Mouse (Mus musculus) kidney, postnatal 0 days (tissue): ENCODE results near the gene Dmrtc1c1. TPM values are rescaled to one million over a fixed set of nuclear protein-coding genes. Genes with fewer than 3 reads are reported as not detected.
"Not testable (repeated sequence)": the region's sequence is repeated elsewhere in the genome, so short reads cannot be mapped to it uniquely, and the experiment has no call there.

ENCODE experiments used
- ATAC-seq: fragments of 200-750 bp; cut with Nextera tagmentation; replicated peaks from 2 replicates; pipeline ENCODE4 v1.8.0; 2017; ENCODE audit warnings: low read depth, moderate number of reproducible peaks, moderate TSS enrichment, moderate library complexity; ENCODE audit not compliant: low FRiP score
- DNase-seq: peaks from one replicate; pipeline ENCODE4 v3.0.0-alpha.2; 2016; ENCODE audit warnings: low spot score
- H3K27ac ChIP-seq: fragments of 300-500 bp; sonication (generic); 2 replicates; pipeline ENCODE4 v1.5.1; 2014; ENCODE audit warnings: mild to moderate bottlenecking
- H3K27me3 ChIP-seq: fragments of 300-500 bp; sonication (generic); 2 replicates; pipeline ENCODE4 v1.6.1; 2014; ENCODE audit warnings: low read length, mixed read lengths; ENCODE audit not compliant: insufficient read depth
- H3K36me3 ChIP-seq: fragments of 300-500 bp; sonication (generic); 2 replicates; pipeline ENCODE4 v1.6.1; 2014; ENCODE audit warnings: low read length, mixed read lengths; ENCODE audit not compliant: insufficient read depth
- H3K4me1 ChIP-seq: fragments of 300-500 bp; sonication (generic); replicated peaks from 2 replicates; pipeline ENCODE4 v1.6.1; 2014; ENCODE audit warnings: antibody characterized with exemption, low read length, mixed read lengths; ENCODE audit not compliant: insufficient read depth
- H3K4me2 ChIP-seq: fragments of 300-500 bp; sonication (generic); 2 replicates; pipeline ENCODE4 v1.6.1; 2014; ENCODE audit warnings: mild to moderate bottlenecking, low read length, moderate library complexity, mixed read lengths
- H3K4me3 ChIP-seq: fragments of 300-500 bp; sonication (generic); replicated peaks from 2 replicates; pipeline ENCODE4 v1.5.1; 2014; ENCODE audit warnings: low read depth, low read length
- H3K9ac ChIP-seq: fragments of 300-500 bp; sonication (generic); 2 replicates; pipeline ENCODE4 v1.6.1; 2014; ENCODE audit warnings: low read depth, low read length
- H3K9me3 ChIP-seq: fragments of 300-500 bp; sonication (generic); replicated peaks from 2 replicates; pipeline ENCODE4 v1.6.1; 2016; ENCODE audit warnings: low read length, inconsistent platforms, mixed read lengths
- CTCF ChIP-seq: IDR thresholded peaks from 2 replicates; pipeline ENCODE4 v1.5.1; 2016; ENCODE audit warnings: antibody characterized with exemption, low read depth, mild to moderate bottlenecking, moderate library complexity
- WGBS: fragments of 180-500 bp; shearing (Covaris S2); extraction: QIAGEN DNeasy Blood & Tissue Kit; methylation state at CpG from one replicate; pipeline ENCODE4 v1.1.7; 2014; 5-methylcytosine and 5-hydroxymethylcytosine counted together
- polyA plus RNA-seq: library from polyadenylated mRNA; unstranded; fragments of >200 nt; fragmentation: Nextera tagmentation; extraction: Ambion mirVana; gene quantifications from 2 replicates; pipeline ENCODE4 v1.2.1, GENCODE M21; 2015

Gene Dmrtc1c1
- not detected in 2 replicates for polyA plus RNA-seq

GRCm38 (mm10) chrX:102802663-102803062 lies at the start of gene Dmrtc1c1:
Dmrtc1c1 (plus strand) TSS chrX:102802963.
- H3K9me3 ChIP-seq, H3K4me1 ChIP-seq, H3K9ac ChIP-seq, H3K27ac ChIP-seq, DNase-seq, ATAC-seq, H3K36me3 ChIP-seq, H3K27me3 ChIP-seq, H3K4me3 ChIP-seq, H3K4me2 ChIP-seq: not testable (repeated sequence)
- WGBS, result no CpG with 5 or more reads among the region's 14 CpGs

- no peak overlapping the region for H3K4me3 ChIP-seq
- no peaks in the 10 kb centered on the region for H3K4me1 ChIP-seq
- DNase-seq (no peak), ATAC-seq (no peak; the same call in 1 of the 2 replicates)
- H3K9ac ChIP-seq, result no peak overlapping the region
- H3K27me3 ChIP-seq, result no peaks in the 10 kb centered on the region
- no peak for TF ChIP-seq CTCF
- 36% methylated on average over 4 of the region's 4 CpGs for WGBS
- no peak overlapping the region for H3K27ac ChIP-seq
- H3K36me3 ChIP-seq, result no peaks in the 10 kb centered on the region
- no peak overlapping the region for H3K4me2 ChIP-seq
- H3K9me3 ChIP-seq, result no peaks in the 10 kb centered on the region
These were observed 36.9 kb upstream of the Dmrtc1c1 start for GRCm38 (mm10) chrX:102765878-102766277.

DNA sequence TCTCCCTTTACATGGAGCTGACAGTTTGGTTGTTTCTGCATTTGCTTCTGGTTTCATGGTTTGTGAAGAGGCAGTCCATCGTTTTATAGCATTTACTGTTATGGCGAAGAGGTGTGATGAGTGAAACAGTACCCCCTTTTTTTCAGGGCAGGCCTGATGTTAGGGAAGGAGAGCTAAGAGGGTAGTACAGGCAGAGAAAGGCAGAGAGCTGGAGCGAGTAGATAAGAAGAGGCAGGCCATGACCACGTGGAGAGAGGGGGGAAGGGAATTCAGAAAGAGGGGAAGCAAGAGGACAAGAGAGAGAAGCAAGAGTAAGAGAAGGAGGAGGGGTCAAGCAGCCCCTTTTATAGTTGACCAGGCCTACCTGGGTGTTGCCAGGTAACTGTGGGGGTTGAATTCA lies 9.5 kb downstream of the Dmrtc1c1 start:
- no peaks in the 10 kb centered on the region for H3K36me3 ChIP-seq
- no peaks in the 10 kb centered on the region for H3K4me1 ChIP-seq
- H3K9me3 ChIP-seq, result no peaks in the 10 kb centered on the region
- H3K4me2 ChIP-seq, result no peak overlapping the region
- no peaks in the 10 kb centered on the region for H3K27me3 ChIP-seq
- DNase-seq (no peak), ATAC-seq (no peak)
- no peak overlapping the region for H3K4me3 ChIP-seq
- H3K27ac ChIP-seq, result no peak overlapping the region
- no peak for TF ChIP-seq CTCF
- WGBS, result 69% methylated on average over 4 of the region's 4 CpGs
- no peak overlapping the region for H3K9ac ChIP-seq

DNA sequence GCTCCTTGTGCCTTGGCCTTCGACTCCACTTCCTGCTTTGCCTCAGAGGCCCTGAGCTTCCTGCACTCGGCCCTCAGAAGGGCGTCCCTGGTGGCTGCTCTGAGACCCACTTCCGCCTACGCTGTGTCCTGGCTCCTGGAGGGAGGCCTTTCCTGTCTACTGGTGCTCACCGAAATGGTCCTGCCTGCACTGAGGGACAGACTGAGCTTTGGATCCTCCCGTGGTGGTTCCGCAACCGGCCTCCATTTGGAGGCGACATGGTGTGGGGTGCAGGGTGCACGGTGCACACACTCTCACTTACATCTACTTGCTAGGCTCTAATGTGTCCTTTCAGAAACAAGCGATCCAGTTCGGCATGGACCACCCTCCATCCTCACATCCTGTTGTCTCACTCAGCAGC lies 51.8 kb downstream of the Dmrtc1c1 start, which contains the start of gene Dmrtc1c2:
Gene Dmrtc1c2, minus strand, starts transcription at position 101 of the 400 bp plus-strand sequence.
- not testable (repeated sequence) for H3K4me1 ChIP-seq, ATAC-seq, H3K27ac ChIP-seq, H3K4me3 ChIP-seq, DNase-seq, H3K9me3 ChIP-seq, H3K27me3 ChIP-seq, H3K9ac ChIP-seq, H3K4me2 ChIP-seq, H3K36me3 ChIP-seq
- WGBS, result 95% methylated on average over 4 of the region's 13 CpGs

Other genes with a start within 250 kb of the Dmrtc1c1 start
- gene Phka1, start 158.7 kb upstream of the Dmrtc1c1 start, polyA plus RNA-seq, result 3.8 and 4.0 TPM in 2 replicates
- gene Gm3880, start 116.0 kb upstream of the Dmrtc1c1 start, polyA plus RNA-seq, result not detected in 2 replicates
- not detected in 2 replicates for gene Gm9112, start 95.3 kb upstream of the Dmrtc1c1 start, polyA plus RNA-seq
- gene Dmrtc1b, start 95.1 kb upstream of the Dmrtc1c1 start, polyA plus RNA-seq, result not detected in 2 replicates
- not detected in 2 replicates for gene Dmrtc1c2, start 51.7 kb downstream of the Dmrtc1c1 start, polyA plus RNA-seq
- not detected in 2 replicates for gene 1700031F05Rik, start 65.0 kb downstream of the Dmrtc1c1 start, polyA plus RNA-seq
- gene Dmrtc1a, start 105.7 kb downstream of the Dmrtc1c1 start, polyA plus RNA-seq, result 2.8 and 3.3 TPM in 2 replicates
- not detected in 2 replicates for gene 1700011M02Rik, start 105.9 kb downstream of the Dmrtc1c1 start, polyA plus RNA-seq
- not detected in 2 replicates for gene 1700018G05Rik, start 125.4 kb downstream of the Dmrtc1c1 start, polyA plus RNA-seq